Mouse (Mus musculus) heart, postnatal 0 days (tissue): ENCODE results near the gene Samd13.

Experiments
- CTCF ChIP-seq: IDR thresholded peaks from 2 replicates; pipeline ENCODE4 v1.5.1; 2016; ENCODE audit warnings: antibody characterized with exemption, control low read depth, low read depth
- EP300 ChIP-seq: IDR thresholded peaks from 2 replicates; pipeline ENCODE4 v1.6.1; 2016; ENCODE audit warnings: antibody characterized with exemption, low read depth

- TF ChIP-seq CTCF (no peak), EP300 (peak; percentile 95)
Measured at GRCm38 (mm10) chr3:146657433-146657832, 28.0 kb downstream of the Samd13 start.
